ENCODE assay signal across 8 mouse cellular contexts in the genomic region with DNA sequence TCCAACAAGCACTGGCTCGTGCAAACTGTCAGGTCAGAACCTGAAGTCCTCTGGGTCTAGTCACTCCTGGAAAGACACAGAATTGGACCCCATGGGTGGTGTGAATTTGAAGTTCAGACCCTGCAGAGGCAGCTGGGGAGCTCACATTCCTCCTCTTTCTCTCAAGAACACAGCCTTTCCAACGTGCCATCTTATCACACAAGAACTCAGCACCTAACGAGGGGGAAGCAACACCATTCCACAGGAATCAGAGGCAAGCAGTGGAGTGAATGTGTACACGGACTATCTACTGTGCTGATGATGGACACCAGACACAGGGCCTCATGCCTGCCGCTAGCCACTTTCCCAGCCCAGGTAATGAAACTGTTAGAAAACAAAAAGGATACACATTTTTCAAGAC. TPM values are rescaled to one million over a fixed set of nuclear protein-coding genes. Genes with fewer than 3 reads are reported as not detected.
DNase-seq lines count a peak whose midpoint lies in the region; ATAC-seq lines count a peak whose summit lies in the region.

No protein-coding gene starts in this region.

- H3K27me3 ChIP-seq in heart, embryonic 13.5 days (replicated peaks), result no peaks in the 10 kb centered on the region
- H3K27me3 ChIP-seq in midbrain, embryonic 10.5 days (ENCODE audit: low read depth, poor library complexity, severe bottlenecking), result no peaks in the 10 kb centered on the region
- H3K27me3 ChIP-seq in midbrain, embryonic 14.5 days (ENCODE audit: control insufficient read depth, insufficient read depth, low read length), result no peaks in the 10 kb centered on the region
- no peaks in the 10 kb centered on the region for H3K27me3 ChIP-seq in forebrain, embryonic 15.5 days
- H3K27me3 ChIP-seq in neural tube, embryonic 15.5 days (replicated peaks), result no peaks in the 10 kb centered on the region

- no peaks in the 10 kb centered on the region for H3K9me3 ChIP-seq in heart, embryonic 13.5 days
- H3K9me3 ChIP-seq in midbrain, embryonic 10.5 days (replicated peaks), result no peaks in the 10 kb centered on the region
- H3K9me3 ChIP-seq in midbrain, embryonic 14.5 days (ENCODE audit: control insufficient read depth, low read length), result no peaks in the 10 kb centered on the region
- no peaks in the 10 kb centered on the region for H3K9me3 ChIP-seq in forebrain, embryonic 15.5 days
- H3K9me3 ChIP-seq in neural tube, embryonic 15.5 days (replicated peaks), result no peaks in the 10 kb centered on the region

- peaks cover 46% of the 10 kb centered on the region for H3K36me3 ChIP-seq in heart, embryonic 13.5 days
- H3K36me3 ChIP-seq in midbrain, embryonic 10.5 days, result peaks cover 55% of the 10 kb centered on the region
- H3K36me3 ChIP-seq in midbrain, embryonic 14.5 days (ENCODE audit: control insufficient read depth, insufficient read depth, low read length), result peaks cover 48% of the 10 kb centered on the region
- peaks cover 44% of the 10 kb centered on the region for H3K36me3 ChIP-seq in forebrain, embryonic 15.5 days
- H3K36me3 ChIP-seq in neural tube, embryonic 15.5 days, result peaks cover 43% of the 10 kb centered on the region

- no peak for DNase-seq in heart, postnatal 14 days
- no peak for DNase-seq in midbrain, embryonic 10.5 days (ENCODE audit: low spot score)
- no peak for DNase-seq in midbrain, embryonic 14.5 days
- no peak for DNase-seq in layer of hippocampus, adult 9-11 months

- peak overlapping the region; percentile 96 for H3K4me3 ChIP-seq in heart, embryonic 13.5 days
- peak overlapping the region; percentile 95; the same call in 1 of the 2 replicates for H3K4me3 ChIP-seq in midbrain, embryonic 10.5 days
- no peak overlapping the region for H3K4me3 ChIP-seq in midbrain, embryonic 14.5 days (replicated peaks; ENCODE audit: low read depth, low read length)
- H3K4me3 ChIP-seq in forebrain, embryonic 15.5 days, result 0 out of 2 replicates have a peak overlapping the region, but pooled peaks have one; percentile 81
- 0 out of 2 replicates have a peak overlapping the region, but pooled peaks have one; percentile 17 for H3K4me3 ChIP-seq in neural tube, embryonic 15.5 days (replicated peaks)

- intact Hi-C loops in heart, postnatal 14 days (cut with DNase I), result no loop called here

- H3K4me2 ChIP-seq in heart, embryonic 13.5 days, result peak overlapping the region; percentile 97
- no peak overlapping the region for H3K4me2 ChIP-seq in midbrain, embryonic 14.5 days (ENCODE audit: low read length)
- 0 out of 2 replicates have a peak overlapping the region, but pooled peaks have one; percentile 81 for H3K4me2 ChIP-seq in forebrain, embryonic 15.5 days (replicated peaks)
- H3K4me2 ChIP-seq in neural tube, embryonic 15.5 days, result peak overlapping the region; percentile 83

- ATAC-seq in heart, embryonic 13.5 days (ENCODE audit: extremely low read depth, insufficient number of reproducible peaks, low FRiP score, low TSS enrichment), result no peak
- no peak for ATAC-seq in midbrain, embryonic 14.5 days (ENCODE audit: low FRiP score, low TSS enrichment)
- ATAC-seq in forebrain, embryonic 15.5 days (replicated peaks), result no peak
- ATAC-seq in neural tube, embryonic 15.5 days (ENCODE audit: low FRiP score), result no peak
- ATAC-seq in CD4-positive, CD25-positive, alpha-beta regulatory T cell, adult 4 months, result no peak

- H3K4me1 ChIP-seq in heart, embryonic 13.5 days, result peaks cover 66% of the 10 kb centered on the region
- H3K4me1 ChIP-seq in midbrain, embryonic 10.5 days, result peaks cover 28% of the 10 kb centered on the region
- peaks cover 20% of the 10 kb centered on the region for H3K4me1 ChIP-seq in midbrain, embryonic 14.5 days (ENCODE audit: control insufficient read depth, insufficient read depth, low read length)
- H3K4me1 ChIP-seq in forebrain, embryonic 15.5 days, result peaks cover 26% of the 10 kb centered on the region
- H3K4me1 ChIP-seq in neural tube, embryonic 15.5 days, result peaks cover 33% of the 10 kb centered on the region

- 19% methylated on average over 5 of the region's 5 CpGs for WGBS in heart, embryonic 13.5 days
- 86% methylated on average over 5 of the region's 5 CpGs for WGBS in midbrain, embryonic 10.5 days
- 84% methylated on average over 5 of the region's 5 CpGs for WGBS in midbrain, embryonic 14.5 days
- 72% methylated on average over 5 of the region's 5 CpGs for WGBS in forebrain, embryonic 15.5 days
- WGBS in neural tube, embryonic 15.5 days, result 81% methylated on average over 5 of the region's 5 CpGs

- peak overlapping the region; percentile 91 for H3K27ac ChIP-seq in heart, embryonic 13.5 days (replicated peaks)
- no peak overlapping the region for H3K27ac ChIP-seq in midbrain, embryonic 10.5 days (replicated peaks)
- no peak overlapping the region for H3K27ac ChIP-seq in midbrain, embryonic 14.5 days (replicated peaks; ENCODE audit: low read depth, low read length)
- no peak overlapping the region for H3K27ac ChIP-seq in forebrain, embryonic 15.5 days (replicated peaks)
- no peak overlapping the region for H3K27ac ChIP-seq in neural tube, embryonic 15.5 days (replicated peaks)

- H3K9ac ChIP-seq in heart, embryonic 13.5 days, result peak overlapping the region; percentile 99
- no peak overlapping the region; the same call in 1 of the 2 replicates for H3K9ac ChIP-seq in midbrain, embryonic 14.5 days (replicated peaks; ENCODE audit: low read length)
- H3K9ac ChIP-seq in forebrain, embryonic 15.5 days (replicated peaks), result no peak overlapping the region
- H3K9ac ChIP-seq in neural tube, embryonic 15.5 days (replicated peaks), result 0 out of 2 replicates have a peak overlapping the region, but pooled peaks have one; percentile 26

RNA-seq across cellular contexts. Expression of a gene that starts 2.0 kb away (rescaled TPM):
- 176 and 177 TPM in 2 replicates for polyA plus RNA-seq in heart, embryonic 13.5 days (2015; fragmentation: Nextera tagmentation; extraction: Ambion mirVana)
- 10 to 100 TPM; 62.0 to 64.2 TPM for total RNA-seq in heart, postnatal 14 days (2021)
- 208 and 215 TPM in 2 replicates for polyA plus RNA-seq in midbrain, embryonic 10.5 days (2016; fragmentation: Nextera tagmentation; extraction: Ambion mirVana)
- polyA plus RNA-seq in midbrain, embryonic 14.5 days (2014; fragmentation: Nextera tagmentation; extraction: Ambion mirVana), result 136 and 157 TPM in 2 replicates
- polyA plus RNA-seq in forebrain, embryonic 15.5 days (2015; fragmentation: Nextera tagmentation; extraction: Ambion mirVana), result 157 and 158 TPM in 2 replicates
- polyA plus RNA-seq in neural tube, embryonic 15.5 days (2015; fragmentation: Nextera tagmentation; extraction: Ambion mirVana), result 138 and 161 TPM in 2 replicates
- 100 to 1,000 TPM; 183 to 268 TPM for polyA plus RNA-seq in CD4-positive, CD25-positive, alpha-beta regulatory T cell, adult 4 months (2017; shearing (Covaris generic))

RNA-seq across cellular contexts. Expression of a gene that starts 51.5 kb away (rescaled TPM):
- 79.5 and 86.1 TPM in 2 replicates for polyA plus RNA-seq in heart, embryonic 13.5 days (2015; fragmentation: Nextera tagmentation; extraction: Ambion mirVana)
- total RNA-seq in heart, postnatal 14 days (2021), result 10 to 100 TPM; 18.7 to 18.9 TPM
- polyA plus RNA-seq in midbrain, embryonic 10.5 days (2016; fragmentation: Nextera tagmentation; extraction: Ambion mirVana), result 180 and 192 TPM in 2 replicates
- polyA plus RNA-seq in midbrain, embryonic 14.5 days (2014; fragmentation: Nextera tagmentation; extraction: Ambion mirVana), result 94.7 and 98.4 TPM in 2 replicates
- polyA plus RNA-seq in forebrain, embryonic 15.5 days (2015; fragmentation: Nextera tagmentation; extraction: Ambion mirVana), result 130 and 140 TPM in 2 replicates
- 89.9 and 109 TPM in 2 replicates for polyA plus RNA-seq in neural tube, embryonic 15.5 days (2015; fragmentation: Nextera tagmentation; extraction: Ambion mirVana)
- polyA plus RNA-seq in CD4-positive, CD25-positive, alpha-beta regulatory T cell, adult 4 months (2017; shearing (Covaris generic)), result 10 to 100 TPM; 62.1 to 85.0 TPM

Comparison
In these comparisons a context has a peak if more than half of its experiments do, and no peak if none do; other contexts are left out.
1. H3K9ac ChIP-seq: peak in heart, embryonic 13.5 days (single experiment) and neural tube, embryonic 15.5 days (single experiment); none in midbrain, embryonic 14.5 days (single experiment) and forebrain, embryonic 15.5 days (single experiment).